Mouse (Mus musculus): ENCODE results near the gene Ankrd42. TPM values are rescaled to one million over a fixed set of nuclear protein-coding genes. Genes with fewer than 3 reads are reported as not detected.

Gene Ankrd42
- polyA plus RNA-seq, 1 experiment = 3.4 TPM

DNA sequence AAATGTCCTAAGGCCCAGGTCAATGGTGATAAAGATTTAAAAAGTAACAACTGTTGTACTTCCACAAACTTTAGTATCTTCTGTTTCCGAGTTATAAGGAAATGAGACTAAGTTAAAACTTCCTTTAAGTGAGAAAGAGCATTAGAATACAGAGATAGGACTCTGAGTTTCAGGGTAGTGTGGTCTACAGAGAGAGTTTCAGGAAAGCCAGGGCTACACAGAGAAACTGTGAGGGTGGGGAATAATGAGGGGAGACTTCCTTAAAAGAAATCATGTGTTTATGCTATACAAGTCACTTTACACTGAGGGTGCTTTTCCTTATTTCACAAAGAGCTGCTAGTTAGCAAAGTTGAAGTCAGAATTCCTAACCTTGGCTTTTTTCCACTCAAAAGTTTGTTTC is 16.4 kb upstream of the Ankrd42 start:
- no peak for DNase-seq
- no peak overlapping the region for H3K4me3 ChIP-seq (replicated peaks; ENCODE audit: extremely low read depth, low read depth, low read length)
- TF ChIP-seq CTCF (IDR thresholded peaks at IDR 0.05; ENCODE audit: insufficient read depth, low read length) = no peak
- TF ChIP-seq POLR2A (IDR thresholded peaks at IDR 0.05; ENCODE audit: borderline replicate concordance, extremely low read depth, low read depth, low read length) = no peak
- H3K4me1 ChIP-seq (ENCODE audit: control insufficient read depth, insufficient read depth, low read length) = peaks cover 4% of the 10 kb centered on the region
- WGBS = 40% methylated on average over 1 of the region's 1 CpGs

DNA sequence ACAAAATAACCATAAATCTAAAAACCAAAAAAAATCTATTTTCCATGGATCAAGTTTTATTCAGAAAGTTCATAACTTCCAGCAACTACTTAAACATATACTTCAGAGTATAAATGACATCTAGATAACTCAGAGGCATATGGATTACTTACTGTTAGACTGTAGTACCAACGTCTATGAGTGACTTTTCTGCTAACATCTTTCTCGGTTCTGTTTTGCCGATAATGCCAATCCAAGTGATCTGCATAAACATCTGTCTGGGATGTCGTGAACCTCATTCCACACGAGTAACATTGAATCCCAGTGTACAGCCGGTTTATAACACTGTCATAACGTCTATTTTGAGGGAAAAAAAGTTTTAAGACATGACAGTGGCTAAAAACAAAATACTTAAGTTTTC is 10.8 kb upstream of the Ankrd42 start:
- Histone ChIP-seq H3K4me3 (replicated peaks; ENCODE audit: extremely low read depth, low read depth, low read length) (no peak overlapping the region), H3K4me1 (ENCODE audit: control insufficient read depth, insufficient read depth, low read length) (peaks cover 2% of the 10 kb centered on the region; the same call in 1 of the 2 replicates)
- DNase-seq = no peak
- TF ChIP-seq POLR2A (IDR thresholded peaks at IDR 0.05; ENCODE audit: borderline replicate concordance, extremely low read depth, low read depth, low read length) (no peak), CTCF (IDR thresholded peaks at IDR 0.05; ENCODE audit: insufficient read depth, low read length) (no peak)
- 80% methylated on average over 7 of the region's 7 CpGs for WGBS

- no peak for DNase-seq
- no peaks in the 10 kb centered on the region for H3K4me1 ChIP-seq (ENCODE audit: control insufficient read depth, insufficient read depth, low read length)
- no peak overlapping the region for H3K4me3 ChIP-seq (replicated peaks; ENCODE audit: extremely low read depth, low read depth, low read length)
- TF ChIP-seq POLR2A (IDR thresholded peaks at IDR 0.05; ENCODE audit: borderline replicate concordance, extremely low read depth, low read depth, low read length) = no peak
- TF ChIP-seq CTCF (IDR thresholded peaks at IDR 0.05; ENCODE audit: insufficient read depth, low read length) = no peak
Measured at GRCm38 (mm10) chr7:92642358-92642757, 5.4 kb upstream of the Ankrd42 start.

GRCm38 (mm10) chr7:92638050-92638449 is 1.1 kb upstream of the Ankrd42 start:
- Histone ChIP-seq H3K4me1 (ENCODE audit: control insufficient read depth, insufficient read depth, low read length) (peaks cover 3% of the 10 kb centered on the region; the same call in 1 of the 2 replicates), H3K4me3 (replicated peaks; ENCODE audit: extremely low read depth, low read depth, low read length) (no peak overlapping the region)
- WGBS = 81% methylated on average over 5 of the region's 5 CpGs
- TF ChIP-seq POLR2A (IDR thresholded peaks at IDR 0.05; ENCODE audit: borderline replicate concordance, extremely low read depth, low read depth, low read length) (no peak), CTCF (IDR thresholded peaks at IDR 0.05; ENCODE audit: insufficient read depth, low read length) (no peak)
- DNase-seq = no peak

- no peak for TF ChIP-seq CTCF (IDR thresholded peaks at IDR 0.05; ENCODE audit: insufficient read depth, low read length)
- TF ChIP-seq POLR2A (IDR thresholded peaks at IDR 0.05; ENCODE audit: borderline replicate concordance, extremely low read depth, low read depth, low read length) = no peak
- WGBS = 2% methylated on average over 49 of the region's 49 CpGs
- H3K4me3 ChIP-seq (replicated peaks; ENCODE audit: extremely low read depth, low read depth, low read length) = peak overlapping the region; percentile 77
Measured at GRCm38 (mm10) chr7:92636295-92637011, 489 bp downstream of the Ankrd42 start.

DNA sequence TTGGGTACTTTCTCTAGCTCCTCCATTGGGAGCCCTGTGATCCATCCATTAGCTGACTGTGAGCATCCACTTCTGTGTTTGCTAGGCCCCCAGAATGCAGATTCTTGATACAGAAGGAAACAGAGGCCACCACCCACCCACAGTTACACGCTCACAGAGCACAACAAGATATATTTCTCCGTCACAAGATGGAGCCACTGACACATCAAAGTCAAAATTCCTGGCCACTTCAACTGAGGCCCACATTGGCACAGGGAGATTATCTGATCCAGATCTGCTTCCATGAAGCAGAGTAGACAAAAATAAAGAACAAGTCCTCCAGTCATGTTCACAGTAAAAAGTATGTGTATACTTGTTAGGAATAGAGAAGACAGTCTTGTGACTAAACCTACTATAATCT is 6.8 kb downstream of the Ankrd42 start:
- TF ChIP-seq CTCF (IDR thresholded peaks at IDR 0.05; ENCODE audit: insufficient read depth, low read length) (no peak), POLR2A (IDR thresholded peaks at IDR 0.05; ENCODE audit: borderline replicate concordance, extremely low read depth, low read depth, low read length) (no peak)
- 37% methylated on average over 2 of the region's 2 CpGs for WGBS
- H3K4me3 ChIP-seq (replicated peaks; ENCODE audit: extremely low read depth, low read depth, low read length) = no peak overlapping the region
- H3K4me1 ChIP-seq (ENCODE audit: control insufficient read depth, insufficient read depth, low read length) = no peaks in the 10 kb centered on the region
- DNase-seq = no peak

More at GRCm38 (mm10) chr7:92636295-92637011, 489 bp downstream of the Ankrd42 start:
- DNase-seq = no peak
- peaks cover 3% of the 10 kb centered on the region; the same call in 1 of the 2 replicates for H3K4me1 ChIP-seq (ENCODE audit: control insufficient read depth, insufficient read depth, low read length)

- Histone ChIP-seq H3K4me3 (replicated peaks; ENCODE audit: extremely low read depth, low read depth, low read length) (no peak overlapping the region), H3K4me1 (ENCODE audit: control insufficient read depth, insufficient read depth, low read length) (no peaks in the 10 kb centered on the region)
- DNase-seq = no peak
- TF ChIP-seq CTCF (IDR thresholded peaks at IDR 0.05; ENCODE audit: insufficient read depth, low read length) (no peak), POLR2A (IDR thresholded peaks at IDR 0.05; ENCODE audit: borderline replicate concordance, extremely low read depth, low read depth, low read length) (no peak)
- WGBS = 29% methylated on average over 2 of the region's 2 CpGs
Measured at GRCm38 (mm10) chr7:92624488-92624887, 12.5 kb downstream of the Ankrd42 start.

DNA sequence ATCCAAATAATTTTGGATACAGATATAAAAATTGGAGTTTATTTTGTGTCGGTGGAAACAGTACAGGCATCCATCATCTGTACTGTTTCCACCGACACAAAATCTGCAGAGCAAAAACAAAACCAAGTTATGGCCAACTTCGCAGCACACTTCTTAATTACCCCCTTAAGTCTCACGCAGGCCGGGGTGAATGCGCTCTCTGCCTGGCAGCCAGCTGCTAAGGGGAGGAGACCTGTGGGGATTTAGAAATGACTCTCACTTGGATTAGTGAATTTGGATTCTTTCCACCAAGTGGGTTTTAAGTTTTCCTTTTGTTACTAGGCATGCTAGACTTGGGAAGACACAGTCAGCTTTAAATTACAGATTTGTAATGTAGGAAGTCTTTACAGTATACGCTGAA is 26.1 kb downstream of the Ankrd42 start:
- 65% methylated on average over 7 of the region's 7 CpGs for WGBS
- DNase-seq = no peak
- no peaks in the 10 kb centered on the region for H3K4me1 ChIP-seq (ENCODE audit: control insufficient read depth, insufficient read depth, low read length)
- H3K4me3 ChIP-seq (replicated peaks; ENCODE audit: extremely low read depth, low read depth, low read length) = no peak overlapping the region
- no peak for TF ChIP-seq CTCF (IDR thresholded peaks at IDR 0.05; ENCODE audit: insufficient read depth, low read length)
- TF ChIP-seq POLR2A (IDR thresholded peaks at IDR 0.05; ENCODE audit: borderline replicate concordance, extremely low read depth, low read depth, low read length) = no peak

DNA sequence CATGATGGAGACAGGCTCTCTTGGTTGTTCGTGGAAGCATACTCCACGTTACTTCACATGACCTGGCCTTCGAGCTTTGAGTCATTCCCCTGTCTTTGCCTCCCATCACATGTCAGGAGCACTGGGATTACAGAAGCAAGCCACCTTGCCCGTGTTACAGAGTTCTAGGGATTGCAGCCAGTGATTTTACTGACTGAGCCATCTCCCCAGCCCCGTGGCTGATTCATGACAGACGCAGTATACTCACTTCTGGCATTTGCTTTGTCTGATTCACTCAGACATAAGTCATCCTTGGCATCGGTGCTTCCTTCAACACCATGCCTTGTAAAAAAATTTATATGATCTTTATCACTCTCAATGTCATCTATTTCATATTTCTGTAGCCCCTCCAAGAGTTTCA is 32.0 kb downstream of the Ankrd42 start:
- H3K4me3 ChIP-seq (replicated peaks; ENCODE audit: extremely low read depth, low read depth, low read length) = no peak overlapping the region
- 89% methylated on average over 7 of the region's 7 CpGs for WGBS
- TF ChIP-seq CTCF (IDR thresholded peaks at IDR 0.05; ENCODE audit: insufficient read depth, low read length) = no peak
- no peak for TF ChIP-seq POLR2A (IDR thresholded peaks at IDR 0.05; ENCODE audit: borderline replicate concordance, extremely low read depth, low read depth, low read length)
- H3K4me1 ChIP-seq (ENCODE audit: control insufficient read depth, insufficient read depth, low read length) = no peaks in the 10 kb centered on the region
- no peak for DNase-seq

- no peak for DNase-seq
- Histone ChIP-seq H3K4me3 (replicated peaks; ENCODE audit: extremely low read depth, low read depth, low read length) (no peak overlapping the region), H3K4me1 (ENCODE audit: control insufficient read depth, insufficient read depth, low read length) (no peaks in the 10 kb centered on the region)
- WGBS = 87% methylated on average over 2 of the region's 2 CpGs
- no peak for TF ChIP-seq CTCF (IDR thresholded peaks at IDR 0.05; ENCODE audit: insufficient read depth, low read length)
- no peak for TF ChIP-seq POLR2A (IDR thresholded peaks at IDR 0.05; ENCODE audit: borderline replicate concordance, extremely low read depth, low read depth, low read length)
Measured at GRCm38 (mm10) chr7:92590842-92591241, 46.1 kb downstream of the Ankrd42 start.

Data from lung, adult 2 months (tissue).